Mouse (Mus musculus) embryonic fibroblast, embryonic 13.5 days (primary cell): Measurements from ENCODE around the gene Fam189a1. TPM values are rescaled to one million over a fixed set of nuclear protein-coding genes. Genes with fewer than 3 reads are reported as not detected.

ENCODE experiments used
- H3K27ac ChIP-seq: 2 replicates; pipeline ENCODE4 v1.5.1; 2012; ENCODE audit warnings: low read length, control low read depth, inconsistent platforms; ENCODE audit not compliant: insufficient read depth
- H3K4me1 ChIP-seq: 2 replicates; pipeline ENCODE4 v1.6.1; 2011; ENCODE audit warnings: low read length; ENCODE audit not compliant: control insufficient read depth, insufficient read depth
- H3K4me3 ChIP-seq: 2 replicates; pipeline ENCODE4 v1.5.1; 2011; ENCODE audit warnings: mild to moderate bottlenecking, control low read depth, low read length; ENCODE audit not compliant: insufficient read depth
- CTCF ChIP-seq: IDR thresholded peaks from 2 replicates; pipeline ENCODE4 v1.5.1; 2011; ENCODE audit warnings: mild to moderate bottlenecking, control low read depth, low read length, moderate library complexity, borderline replicate concordance; ENCODE audit not compliant: insufficient read depth
- POLR2A ChIP-seq: IDR thresholded peaks from 2 replicates; pipeline ENCODE4 v1.6.1; 2011; ENCODE audit warnings: low read depth, mild to moderate bottlenecking, control low read depth, low read length, moderate library complexity
- polyA plus RNA-seq: library from polyadenylated mRNA; stranded (reverse); fragments of >200 nt; gene quantifications from 2 replicates; pipeline ENCODE4 v1.2.4, GENCODE M21; 2011; ENCODE audit warnings: low read depth; ENCODE audit not compliant: missing spikeins, insufficient read length

Fam189a1 gene
- polyA plus RNA-seq, 1 experiment = 1.4 TPM

- no peak for TF ChIP-seq CTCF
- no peak for TF ChIP-seq POLR2A
- Histone ChIP-seq H3K4me1 (no peaks in the 10 kb centered on the region), H3K4me3 (no peak overlapping the region), H3K27ac (no peak overlapping the region)
These were observed 219.4 kb downstream of the Fam189a1 start for GRCm38 (mm10) chr7:64936927-64937326.

DNA sequence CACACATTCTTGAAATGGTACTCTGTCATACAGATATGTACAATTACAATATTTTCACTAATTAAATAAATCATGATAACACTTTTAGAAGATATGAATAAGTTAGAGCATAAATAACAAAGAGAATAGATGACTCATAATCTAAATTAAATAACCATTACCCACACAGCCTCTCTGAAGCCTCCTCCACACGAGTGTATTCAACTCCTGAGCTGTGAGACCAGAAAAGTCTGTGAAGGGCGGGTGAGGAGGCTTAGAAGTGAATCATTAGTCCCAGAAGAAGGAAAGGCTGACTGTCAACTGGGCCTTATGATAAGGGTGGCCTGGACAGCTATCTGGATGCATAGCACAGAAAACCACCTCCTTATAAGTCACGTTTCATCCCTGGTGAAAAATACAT, 222.3 kb downstream of the Fam189a1 start:
- H3K27ac ChIP-seq = no peak overlapping the region
- H3K4me3 ChIP-seq = no peak overlapping the region
- TF ChIP-seq CTCF (no peak), POLR2A (no peak)
- no peaks in the 10 kb centered on the region for H3K4me1 ChIP-seq

GRCm38 (mm10) chr7:64930980-64931379, 225.4 kb downstream of the Fam189a1 start:
- Histone ChIP-seq H3K4me3 (no peak overlapping the region), H3K27ac (no peak overlapping the region), H3K4me1 (no peaks in the 10 kb centered on the region)
- TF ChIP-seq POLR2A (no peak), CTCF (no peak)

- TF ChIP-seq POLR2A = no peak
- TF ChIP-seq CTCF = no peak
- no peaks in the 10 kb centered on the region for H3K4me1 ChIP-seq
- H3K4me3 ChIP-seq = no peak overlapping the region
- H3K27ac ChIP-seq = no peak overlapping the region
These were observed 232.5 kb downstream of the Fam189a1 start for GRCm38 (mm10) chr7:64923918-64924317.

- Histone ChIP-seq H3K4me3 (no peak overlapping the region), H3K4me1 (no peaks in the 10 kb centered on the region), H3K27ac (no peak overlapping the region)
- no peak for TF ChIP-seq POLR2A
- TF ChIP-seq CTCF = no peak
These were observed 235.2 kb downstream of the Fam189a1 start for GRCm38 (mm10) chr7:64921189-64921588.

GRCm38 (mm10) chr7:64920735-64921134, 235.6 kb downstream of the Fam189a1 start:
- no peak overlapping the region for H3K27ac ChIP-seq
- H3K4me1 ChIP-seq = no peaks in the 10 kb centered on the region
- H3K4me3 ChIP-seq = no peak overlapping the region
- no peak for TF ChIP-seq POLR2A
- TF ChIP-seq CTCF = no peak

- TF ChIP-seq POLR2A (no peak), CTCF (no peak)
- no peaks in the 10 kb centered on the region for H3K4me1 ChIP-seq
- no peak overlapping the region for H3K27ac ChIP-seq
- no peak overlapping the region for H3K4me3 ChIP-seq
These were observed 239.7 kb downstream of the Fam189a1 start for GRCm38 (mm10) chr7:64916654-64917053.

DNA sequence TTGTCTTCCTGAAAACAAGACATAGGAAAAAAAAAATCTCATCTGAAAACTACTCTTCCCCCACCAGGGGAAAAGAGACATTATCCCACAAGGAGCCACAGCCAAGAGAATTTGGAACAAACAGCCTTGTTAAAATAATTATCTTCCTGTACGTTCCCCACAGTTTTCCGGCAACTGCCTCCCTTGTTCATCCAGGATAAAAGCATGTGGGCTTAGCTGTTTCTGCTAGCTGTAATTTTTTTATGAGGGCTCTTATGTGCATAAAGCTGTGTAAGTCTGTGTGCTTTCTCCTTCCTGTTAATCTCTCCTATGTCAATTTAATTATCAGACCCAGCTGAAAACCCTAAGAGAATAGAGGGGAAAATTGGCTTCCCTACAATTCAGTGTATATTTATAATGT, 241.2 kb downstream of the Fam189a1 start:
- Histone ChIP-seq H3K4me3 (no peak overlapping the region), H3K27ac (no peak overlapping the region), H3K4me1 (no peaks in the 10 kb centered on the region)
- TF ChIP-seq POLR2A = no peak
- TF ChIP-seq CTCF = no peak

- H3K27ac ChIP-seq = no peak overlapping the region
- no peak for TF ChIP-seq CTCF
- no peak for TF ChIP-seq POLR2A
These were observed 244.4 kb downstream of the Fam189a1 start for GRCm38 (mm10) chr7:64911945-64912344.

DNA sequence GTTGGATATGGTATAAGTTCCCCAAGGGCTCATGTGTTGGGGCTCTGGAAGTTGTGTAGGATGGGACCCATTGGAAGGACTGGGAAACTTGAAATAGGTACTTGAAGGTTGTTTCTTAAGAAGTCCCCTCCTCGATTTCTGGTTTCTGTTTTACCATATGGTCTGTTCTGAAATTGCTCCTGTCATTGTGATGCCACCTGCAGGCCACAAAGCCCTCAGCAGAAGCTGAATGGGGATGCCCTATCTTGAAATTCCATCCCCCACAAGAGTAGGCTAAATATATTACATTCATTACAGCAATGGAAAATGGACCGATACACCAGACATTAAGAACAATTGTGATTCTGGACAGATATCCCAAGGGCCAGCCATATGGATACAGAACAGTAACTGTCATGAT, 246.2 kb downstream of the Fam189a1 start:
- Histone ChIP-seq H3K27ac (no peak overlapping the region), H3K4me1 (no peaks in the 10 kb centered on the region), H3K4me3 (no peak overlapping the region)
- TF ChIP-seq POLR2A = no peak
- no peak for TF ChIP-seq CTCF

More at GRCm38 (mm10) chr7:64911945-64912344, 244.4 kb downstream of the Fam189a1 start:
- Histone ChIP-seq H3K4me1 (no peaks in the 10 kb centered on the region), H3K4me3 (no peak overlapping the region)

- TF ChIP-seq CTCF = no peak
- Histone ChIP-seq H3K4me1 (no peaks in the 10 kb centered on the region), H3K4me3 (no peak overlapping the region), H3K27ac (peak overlapping the region; percentile 78)
These were observed 249.4 kb downstream of the Fam189a1 start for GRCm38 (mm10) chr7:64906955-64907354.
